Mouse (Mus musculus) adrenal gland, postnatal 36 days (tissue): Measurements from ENCODE around the gene Fgfr1op2. TPM values are rescaled to one million over a fixed set of nuclear protein-coding genes. Genes with fewer than 3 reads are reported as not detected.
"Not testable (repeated sequence)": the region's sequence is repeated elsewhere in the genome, so short reads cannot be mapped to it uniquely, and the experiment has no call there.

Experiments used
- DNase-seq, 2 experiments: peaks; one replicate each; pipeline ENCODE4 v3.0.0; 2021; ENCODE audit warnings: mixed read lengths in 1 of 2
- long read RNA-seq, 2 experiments: library from polyadenylated mRNA; stranded (forward); transcript quantifications; one replicate each; pipeline ENCODE4 v2.0.0; 2021; ENCODE audit warnings: borderline sequencing depth in 2 of 2
- total RNA-seq, 2 experiments: library from RNA; stranded (reverse); gene quantifications; 2 replicates each; pipeline ENCODE4 v1.2.3; 2021

Fgfr1op2 gene
- total RNA-seq: 100 to 1,000 TPM; 100 to 113 TPM
- long read RNA-seq, experiment 1, transcript Fgfr1op2-203 (6 exons, 2,766 nt): major isoform, 71 of 183 reads
- long read RNA-seq, experiment 1, transcript Fgfr1op2-204 (7 exons, 2,880 nt): minor isoform, 42 of 183 reads
- long read RNA-seq, experiment 1, transcript Fgfr1op2-202 (5 exons, 918 nt): minor isoform, 48 of 183 reads
- long read RNA-seq, experiment 1, partial matches to known transcripts: 6 of 183 reads
- long read RNA-seq, experiment 1, other reads (novel, unspliced or antisense): 14 of 183 reads
- long read RNA-seq, experiment 2, transcript Fgfr1op2-202 (5 exons, 918 nt): major isoform, 17 of 47 reads
- long read RNA-seq, experiment 2, transcript Fgfr1op2-203 (6 exons, 2,766 nt): minor isoform, 13 of 47 reads
- long read RNA-seq, experiment 2, transcript Fgfr1op2-204 (7 exons, 2,880 nt): minor isoform, 12 of 47 reads
- long read RNA-seq, experiment 2, partial matches to known transcripts: 0 of 47 reads
- long read RNA-seq, experiment 2, other reads (novel, unspliced or antisense): 4 of 47 reads

GRCm38 (mm10) chr6:146576903-146577302, at the start of gene Fgfr1op2:
Fgfr1op2 (plus strand) TSS chr6:146577203.
- no peak for DNase-seq

GRCm38 (mm10) chr6:146527537-146527936, 49.5 kb upstream of the Fgfr1op2 start:
- DNase-seq: no peak

GRCm38 (mm10) chr6:146530363-146530762, 46.6 kb upstream of the Fgfr1op2 start:
- no peak for DNase-seq

GRCm38 (mm10) chr6:146530769-146531168, 46.2 kb upstream of the Fgfr1op2 start:
- peak in 1 of 2 experiments; percentile 22 for DNase-seq

- no peak for DNase-seq
These were observed 43.9 kb upstream of the Fgfr1op2 start for GRCm38 (mm10) chr6:146533146-146533545.

GRCm38 (mm10) chr6:146535501-146535900, 41.5 kb upstream of the Fgfr1op2 start:
- no peak for DNase-seq

- DNase-seq: no peak
These were observed 39.9 kb upstream of the Fgfr1op2 start for GRCm38 (mm10) chr6:146537111-146537510.

GRCm38 (mm10) chr6:146538071-146538470, 38.9 kb upstream of the Fgfr1op2 start:
- no peak for DNase-seq

- no peak for DNase-seq
These were observed 38.3 kb upstream of the Fgfr1op2 start for GRCm38 (mm10) chr6:146538661-146539060.

- DNase-seq: peak; percentile 12 to 20
These were observed 36.6 kb upstream of the Fgfr1op2 start for GRCm38 (mm10) chr6:146540386-146540785.

GRCm38 (mm10) chr6:146544622-146545021, 32.4 kb upstream of the Fgfr1op2 start:
- no peak for DNase-seq

- DNase-seq: no peak
These were observed 31.6 kb upstream of the Fgfr1op2 start for GRCm38 (mm10) chr6:146545289-146545865.

GRCm38 (mm10) chr6:146550421-146550820, 26.6 kb upstream of the Fgfr1op2 start:
- DNase-seq: no peak

- DNase-seq: no peak
These were observed 25.7 kb upstream of the Fgfr1op2 start for GRCm38 (mm10) chr6:146551326-146551725.

GRCm38 (mm10) chr6:146562461-146562860, 14.5 kb upstream of the Fgfr1op2 start:
- not testable (repeated sequence) for DNase-seq

- no peak for DNase-seq
These were observed 4.9 kb upstream of the Fgfr1op2 start for GRCm38 (mm10) chr6:146572073-146572472.

- peak; percentile 98 to 99 for DNase-seq
These were observed 507 bp downstream of the Fgfr1op2 start, which contains the start of gene Ints13 for GRCm38 (mm10) chr6:146577310-146578109. Ints13 (minus strand) TSS chr6:146577835.

- DNase-seq: peak; percentile 85 to 86
These were observed 1.1 kb downstream of the Fgfr1op2 start for GRCm38 (mm10) chr6:146578111-146578531.

GRCm38 (mm10) chr6:146578586-146578985, 1.6 kb downstream of the Fgfr1op2 start:
- DNase-seq: peak; percentile 35 to 46

GRCm38 (mm10) chr6:146580381-146580926, 3.5 kb downstream of the Fgfr1op2 start:
- DNase-seq: no peak

- DNase-seq: no peak
These were observed 6.5 kb downstream of the Fgfr1op2 start for GRCm38 (mm10) chr6:146583366-146584046.
